Mouse (Mus musculus): ENCODE measurements around the gene Tbx1. TPM values are rescaled to one million over a fixed set of nuclear protein-coding genes. Genes with fewer than 3 reads are reported as not detected.

Gene Tbx1
- total RNA-seq, 2 experiments from 2014 or later: 1.2 to 1.5 TPM

- no peak for DNase-seq (ENCODE audit: low spot score in 2 of 2)
These were observed 32.7 kb upstream of the Tbx1 start for GRCm38 (mm10) chr16:18622916-18623750.

GRCm38 (mm10) chr16:18622019-18622418, 31.5 kb upstream of the Tbx1 start, which contains the start of gene Gp1bb:
Gene Gp1bb (minus strand): TSS chr16:18622403.
- no peak for DNase-seq (ENCODE audit: low spot score in 2 of 2)

GRCm38 (mm10) chr16:18621362-18622001, 31.0 kb upstream of the Tbx1 start:
- peak in 1 of 2 experiments; percentile 39 for DNase-seq (ENCODE audit: low spot score in 2 of 2)

GRCm38 (mm10) chr16:18620601-18621361, 30.3 kb upstream of the Tbx1 start:
- peak; percentile 61 to 62 for DNase-seq (ENCODE audit: low spot score in 2 of 2)

DNA sequence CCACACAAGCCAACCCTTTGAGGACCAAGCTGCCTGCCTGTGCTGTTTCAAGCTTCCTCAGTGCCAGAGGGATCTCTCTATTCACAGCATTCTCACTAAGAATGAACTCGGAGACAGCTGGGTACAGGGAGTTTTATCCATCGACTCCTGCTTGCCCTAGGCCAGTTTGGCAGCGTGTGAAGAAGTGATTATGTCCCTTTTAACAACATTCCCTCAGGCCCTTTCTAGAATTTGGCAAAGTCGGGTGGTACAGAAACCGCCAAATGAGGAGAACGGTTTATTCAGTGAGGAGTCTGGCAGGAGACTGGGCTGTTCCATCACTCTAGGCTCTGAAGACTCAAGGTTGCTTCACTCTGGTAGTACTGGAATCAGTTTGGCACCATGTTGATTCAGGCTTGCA, 29.7 kb upstream of the Tbx1 start:
- DNase-seq (ENCODE audit: low spot score in 2 of 2): peak in 1 of 2 experiments; percentile 73

DNA sequence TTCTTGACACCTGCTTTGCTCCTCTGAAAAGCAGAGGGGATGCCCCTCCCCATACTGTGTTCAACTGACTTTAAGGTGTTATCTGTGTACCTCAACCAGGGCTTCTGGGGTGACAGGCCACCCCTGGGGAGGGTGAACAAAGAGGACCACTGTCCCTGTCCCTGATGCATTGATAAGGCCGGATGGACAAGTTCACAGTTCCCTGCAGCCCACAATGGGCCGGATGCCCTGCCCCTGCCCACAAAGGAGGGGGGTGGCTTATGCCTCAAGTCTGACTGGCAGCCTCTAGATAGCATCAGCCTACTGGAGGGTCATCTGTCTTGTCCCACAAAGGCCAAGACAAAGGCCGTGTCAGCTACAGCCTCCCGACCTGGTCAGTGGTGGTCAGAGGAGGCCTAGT, 28.6 kb upstream of the Tbx1 start:
- DNase-seq (ENCODE audit: low spot score in 2 of 2): no peak

DNA sequence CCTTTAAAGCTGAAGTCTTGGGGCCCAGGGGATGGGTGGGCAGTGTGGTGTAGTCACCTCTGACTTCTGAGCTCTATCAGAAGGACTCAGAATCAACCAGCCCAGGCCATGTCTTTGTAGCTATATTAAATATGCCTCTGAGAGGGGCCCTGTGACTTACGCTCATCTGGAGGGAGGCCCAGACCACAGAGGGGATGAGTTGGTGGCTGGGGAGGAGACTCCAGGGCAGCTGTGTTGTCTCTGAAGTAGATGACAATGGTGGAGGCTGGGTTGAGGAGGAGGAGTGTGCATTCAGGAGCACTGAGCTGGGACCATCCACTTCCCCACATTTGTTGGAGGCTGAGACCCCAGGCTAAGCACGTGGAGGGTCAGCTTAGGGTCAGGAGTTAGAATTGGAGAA, 27.8 kb upstream of the Tbx1 start:
- no peak for DNase-seq (ENCODE audit: low spot score in 2 of 2)

GRCm38 (mm10) chr16:18617370-18618065, 27.0 kb upstream of the Tbx1 start:
- peak; percentile 92 for DNase-seq (ENCODE audit: low spot score in 2 of 2)

- no peak for DNase-seq (ENCODE audit: low spot score in 2 of 2)
These were observed 22.8 kb upstream of the Tbx1 start for GRCm38 (mm10) chr16:18613301-18613700.

DNA sequence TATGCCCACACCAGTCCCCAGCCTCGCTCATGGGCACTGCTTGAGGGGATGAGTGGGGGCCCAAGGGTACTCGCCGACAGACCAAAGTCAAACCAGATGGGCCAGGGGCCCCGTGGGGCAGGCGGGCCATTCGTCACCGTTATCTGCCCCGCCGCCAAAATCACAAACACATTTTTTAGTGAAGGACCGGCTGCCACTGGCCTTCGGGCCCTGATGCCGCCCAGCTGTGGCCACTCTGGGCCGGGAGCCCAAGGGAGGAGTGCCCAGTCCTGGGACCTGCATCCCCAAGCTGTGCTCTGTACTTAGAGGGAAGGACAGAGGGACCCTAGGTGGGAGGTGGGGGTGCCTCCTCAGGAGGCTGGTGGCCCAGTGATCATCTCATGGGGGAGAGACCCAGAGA, 21.3 kb upstream of the Tbx1 start:
- DNase-seq (ENCODE audit: low spot score in 2 of 2): no peak

DNA sequence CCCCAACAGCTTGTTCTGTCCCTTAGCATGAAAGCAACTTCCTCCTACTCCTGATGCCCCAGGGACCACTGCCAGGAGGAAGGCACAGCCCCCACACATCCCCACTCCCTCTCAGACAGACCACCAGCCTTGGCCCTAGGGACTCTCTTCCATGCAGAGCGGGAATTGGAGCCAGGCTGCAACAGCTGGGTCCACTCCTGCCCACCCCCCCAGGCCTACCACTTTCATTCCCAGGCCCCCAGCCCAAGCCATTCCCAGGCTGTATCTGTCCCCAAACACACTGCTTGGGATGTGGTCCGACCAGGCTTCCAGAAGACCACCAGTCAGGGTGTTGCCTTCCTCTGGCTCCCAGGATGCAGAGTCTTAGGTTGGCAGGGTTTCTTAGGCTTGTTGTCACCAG, 18.6 kb upstream of the Tbx1 start:
- DNase-seq (ENCODE audit: low spot score in 2 of 2): no peak

DNA sequence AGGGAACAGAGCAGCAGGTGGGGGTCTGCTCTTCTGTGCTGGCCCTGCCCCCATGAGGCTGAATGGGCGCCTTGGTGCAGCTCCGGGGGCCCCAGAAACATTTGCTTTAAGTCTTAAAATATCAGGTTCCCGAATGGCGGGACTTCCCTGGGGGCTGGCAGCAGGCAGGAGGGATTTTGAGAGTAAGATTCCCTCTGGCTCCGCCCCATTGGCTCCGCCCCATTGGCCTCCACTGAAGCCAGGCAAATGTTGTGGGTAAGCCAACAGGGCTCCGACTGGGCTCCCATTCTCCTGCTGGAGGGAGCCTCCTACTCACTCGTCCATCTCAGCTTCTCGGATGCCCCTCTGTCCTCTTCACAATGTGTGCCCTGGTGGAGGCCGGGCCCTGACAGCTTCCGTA, 17.8 kb upstream of the Tbx1 start:
- no peak for DNase-seq (ENCODE audit: low spot score in 2 of 2)

- no peak for DNase-seq (ENCODE audit: low spot score in 2 of 2)
These were observed 15.2 kb upstream of the Tbx1 start for GRCm38 (mm10) chr16:18605705-18606104.

DNA sequence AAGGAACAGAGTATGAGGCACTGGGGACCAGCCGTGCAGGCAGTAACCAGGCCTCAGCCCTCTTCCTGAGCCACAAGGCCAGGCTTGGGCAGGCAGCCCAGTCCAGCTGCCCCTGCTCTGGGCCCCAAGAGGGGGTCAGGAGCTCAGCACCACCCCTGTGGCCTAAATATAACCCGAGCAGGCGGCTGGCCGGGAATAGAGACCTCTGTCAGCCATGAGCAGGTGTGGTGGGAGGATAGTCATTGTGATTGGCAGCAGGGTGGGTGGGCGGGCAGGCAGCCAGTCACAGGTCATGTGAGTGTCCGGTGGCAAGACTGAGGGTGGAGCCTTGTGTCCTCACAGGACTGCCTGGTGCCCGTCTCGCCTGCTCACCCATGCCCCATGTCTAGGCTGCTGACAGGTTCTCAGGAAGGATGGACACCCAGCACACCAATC, 13.8 kb upstream of the Tbx1 start:
- no peak for DNase-seq (ENCODE audit: low spot score in 2 of 2)

DNA sequence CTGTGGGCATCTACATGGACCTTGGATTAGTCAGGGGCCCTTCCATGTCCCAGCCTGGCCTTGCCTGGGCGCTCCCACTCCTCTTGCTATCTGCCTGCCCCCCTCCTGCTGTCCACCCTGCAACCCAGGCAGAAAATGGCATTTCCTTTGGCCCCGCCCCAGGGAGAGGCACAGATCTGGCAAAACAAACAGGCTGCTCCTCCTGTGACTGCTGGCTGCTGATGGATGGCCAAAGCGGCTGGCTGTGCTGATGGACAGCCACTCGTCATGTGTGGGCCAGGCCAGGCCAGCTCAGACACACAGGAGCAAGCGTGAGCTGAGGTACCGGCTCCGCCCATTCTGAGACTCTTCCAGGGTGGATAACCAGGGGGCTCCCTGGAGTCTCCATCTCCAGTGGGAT, 11.0 kb upstream of the Tbx1 start:
- no peak for DNase-seq (ENCODE audit: low spot score in 2 of 2)

DNA sequence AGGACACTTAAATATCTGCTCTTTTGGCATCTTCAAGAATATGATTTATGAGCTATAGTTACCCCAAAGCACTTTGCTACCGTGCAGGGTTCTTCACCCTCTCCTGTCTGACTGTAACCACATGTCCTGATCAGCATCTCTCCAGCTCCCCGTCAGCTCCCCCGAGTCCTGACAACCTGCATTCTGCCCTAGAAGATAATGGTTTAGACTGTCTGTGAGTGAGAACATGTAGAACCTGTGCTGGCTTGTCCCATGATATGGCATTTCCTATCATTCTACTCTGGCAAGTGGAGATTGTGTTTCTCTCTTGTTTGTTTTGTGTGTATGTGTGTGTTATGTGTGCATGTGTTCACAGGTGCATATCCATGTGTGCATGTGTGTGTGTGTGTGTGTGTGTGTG, 7.5 kb upstream of the Tbx1 start:
- DNase-seq (ENCODE audit: low spot score in 2 of 2): no peak

GRCm38 (mm10) chr16:18596255-18596654, 5.8 kb upstream of the Tbx1 start:
- no peak for DNase-seq (ENCODE audit: low spot score in 2 of 2)

- DNase-seq (ENCODE audit: low spot score in 2 of 2): no peak
These were observed 3.5 kb upstream of the Tbx1 start for GRCm38 (mm10) chr16:18593930-18594329.

DNA sequence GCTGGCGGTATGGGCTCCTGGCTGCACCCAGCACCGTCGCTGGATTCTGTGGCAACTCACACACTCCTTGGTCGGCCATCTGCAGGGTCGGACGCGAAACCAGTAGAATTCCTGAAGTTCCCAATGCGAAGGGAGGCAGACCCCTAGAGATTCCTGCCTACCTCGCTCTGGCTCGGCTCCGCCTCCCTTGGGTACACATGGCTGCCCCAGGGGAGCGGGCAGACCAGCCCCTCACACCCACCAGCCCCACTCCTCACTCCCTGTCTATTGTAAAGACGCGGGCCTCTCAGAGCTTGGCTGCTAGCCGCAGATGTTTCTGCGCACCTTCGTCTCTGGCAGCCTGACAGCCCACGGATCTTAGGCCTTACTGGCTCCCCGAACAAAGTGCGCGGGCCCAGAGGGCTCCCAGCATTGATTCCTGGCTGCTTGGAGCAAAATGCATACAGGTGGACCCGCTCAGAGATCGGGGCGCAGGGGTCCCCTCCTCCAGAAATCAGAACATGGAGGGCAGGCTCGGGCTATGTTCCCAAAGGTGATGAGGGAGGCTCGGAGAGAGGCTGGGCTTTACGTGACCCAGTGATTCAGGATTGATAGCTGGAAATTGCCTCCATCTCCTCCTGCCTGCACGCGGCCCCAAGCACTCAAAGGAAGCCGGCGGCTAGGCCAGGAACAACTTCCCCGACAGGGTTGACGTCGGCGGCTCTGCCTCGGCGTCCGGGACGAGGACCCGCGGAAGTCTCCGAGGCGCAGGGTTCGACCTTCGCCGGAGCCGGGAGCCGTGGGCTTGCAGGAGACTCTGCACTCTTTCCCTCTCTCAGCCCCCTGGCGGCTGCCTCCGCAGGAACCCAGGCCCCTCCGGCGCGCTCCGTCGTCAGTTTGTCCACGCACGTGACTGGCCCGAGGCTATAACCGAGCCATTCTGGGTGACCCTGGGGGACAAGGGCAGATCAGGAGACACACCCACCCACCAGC, 862 bp upstream of the Tbx1 start:
- DNase-seq (ENCODE audit: low spot score in 2 of 2): no peak

GRCm38 (mm10) chr16:18589080-18589621, 1.3 kb downstream of the Tbx1 start:
- DNase-seq (ENCODE audit: low spot score in 2 of 2): no peak
